Mouse (Mus musculus): ENCODE results near the gene Zfp316.

Gene Zfp316

DNA sequence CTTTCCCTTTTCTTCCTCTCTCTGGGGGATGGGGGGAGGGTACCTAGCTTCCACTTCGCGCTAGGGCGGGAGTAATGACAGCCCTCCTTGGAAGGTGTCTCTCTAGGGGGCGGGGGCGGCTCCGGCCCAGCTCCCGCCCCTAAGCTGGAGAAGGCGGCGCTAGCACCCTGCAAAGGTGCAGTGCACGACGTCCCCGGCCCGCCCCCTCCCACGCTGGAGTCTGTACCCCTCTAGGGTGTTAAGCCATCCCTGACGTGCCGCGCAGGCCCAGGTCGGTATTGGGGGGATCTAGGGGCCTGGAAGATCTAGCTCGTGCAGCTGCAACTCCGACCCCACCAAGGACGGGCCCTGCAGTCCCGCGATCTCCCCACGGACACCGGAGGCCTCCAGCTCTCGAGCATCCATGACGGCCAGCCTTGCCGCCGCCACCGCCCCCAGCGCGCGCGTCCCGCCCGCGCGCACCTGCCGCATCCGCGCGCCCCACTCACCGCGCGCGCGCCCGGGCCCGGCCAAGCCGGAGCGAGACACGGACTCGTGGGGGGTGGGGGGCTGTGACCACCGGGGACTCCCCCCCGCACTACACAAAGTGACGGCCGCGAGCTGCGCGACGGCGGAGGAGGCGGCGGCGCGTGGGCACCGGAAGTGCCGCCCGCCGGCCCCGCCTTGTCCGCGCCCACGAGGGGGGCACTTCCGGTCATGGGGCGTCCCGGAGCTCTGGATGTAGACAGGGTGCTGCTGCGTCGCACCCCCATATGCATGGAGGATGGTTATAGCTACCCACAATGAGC, at the start of gene Zfp316:
Gene Zfp316, minus strand, starts transcription at position 660 of the 788 bp plus-strand sequence.
- peak; percentile 64 for DNase-seq

DNA sequence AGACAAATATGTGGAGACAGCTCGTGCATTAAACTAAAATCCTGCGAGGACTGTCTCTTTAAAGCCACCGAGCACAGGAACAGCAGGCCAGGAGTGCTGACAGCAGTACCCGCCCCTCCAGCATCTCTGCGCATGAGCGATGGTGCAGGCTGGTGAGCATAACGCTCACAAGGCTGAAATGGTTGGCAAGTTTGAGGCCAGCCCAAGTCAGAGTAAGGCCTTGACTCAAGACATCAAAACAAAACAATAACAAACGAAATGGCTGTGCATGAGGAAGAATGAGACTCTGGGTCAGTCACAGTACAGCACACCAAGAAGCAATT, 47.4 kb upstream of the Zfp316 start:
- DNase-seq, result peak; percentile 60

DNA sequence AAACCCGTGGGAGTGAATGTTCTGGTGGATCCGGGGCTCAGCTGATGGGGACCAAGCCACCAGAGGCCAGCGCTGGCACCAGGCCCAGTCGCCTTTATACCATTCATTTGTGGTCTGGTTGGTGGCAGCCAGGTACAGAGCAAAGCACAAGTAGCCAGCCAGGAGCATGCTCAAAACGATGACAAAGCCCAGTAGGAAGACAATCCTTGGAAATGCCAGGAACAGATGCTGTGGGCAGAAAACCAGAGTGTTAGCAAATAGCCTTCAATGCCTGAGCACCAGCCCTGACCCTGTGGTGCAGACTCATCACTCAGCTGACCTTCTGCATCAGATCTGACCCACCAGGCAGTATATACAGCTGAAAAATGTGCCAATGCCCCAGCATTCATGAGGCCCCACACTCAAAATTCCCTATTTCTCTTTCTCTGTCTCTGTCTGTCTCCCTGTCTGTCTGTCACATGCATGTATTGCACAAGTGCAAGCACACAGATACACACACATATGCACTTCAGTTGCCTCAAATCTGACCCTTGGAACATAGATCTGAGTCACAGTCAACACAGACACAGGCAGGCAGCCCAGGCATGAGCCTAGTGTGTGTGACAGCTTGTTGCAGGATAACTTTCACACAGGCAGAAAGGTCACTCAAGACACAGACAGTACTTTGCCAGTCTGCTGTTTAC, 46.9 kb upstream of the Zfp316 start:
- DNase-seq, result no peak

DNA sequence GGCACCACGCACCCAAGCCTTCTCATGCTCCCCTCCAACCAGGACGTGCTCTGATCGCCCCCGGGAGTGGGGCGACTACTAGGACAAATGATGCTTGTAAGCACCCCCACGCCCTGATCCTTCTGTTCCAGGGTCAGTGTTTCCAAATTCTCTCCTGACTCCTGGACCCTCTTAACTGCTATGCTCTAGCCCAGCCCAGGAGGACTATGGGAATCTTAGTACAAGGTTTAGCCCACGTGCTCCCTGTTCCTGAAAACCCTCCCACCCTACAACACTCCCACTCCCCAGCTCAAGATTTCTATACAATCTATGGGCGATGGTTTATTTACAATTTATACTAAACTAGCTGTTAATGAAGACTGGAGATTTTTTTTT, 45.7 kb upstream of the Zfp316 start:
- no peak for DNase-seq

DNA sequence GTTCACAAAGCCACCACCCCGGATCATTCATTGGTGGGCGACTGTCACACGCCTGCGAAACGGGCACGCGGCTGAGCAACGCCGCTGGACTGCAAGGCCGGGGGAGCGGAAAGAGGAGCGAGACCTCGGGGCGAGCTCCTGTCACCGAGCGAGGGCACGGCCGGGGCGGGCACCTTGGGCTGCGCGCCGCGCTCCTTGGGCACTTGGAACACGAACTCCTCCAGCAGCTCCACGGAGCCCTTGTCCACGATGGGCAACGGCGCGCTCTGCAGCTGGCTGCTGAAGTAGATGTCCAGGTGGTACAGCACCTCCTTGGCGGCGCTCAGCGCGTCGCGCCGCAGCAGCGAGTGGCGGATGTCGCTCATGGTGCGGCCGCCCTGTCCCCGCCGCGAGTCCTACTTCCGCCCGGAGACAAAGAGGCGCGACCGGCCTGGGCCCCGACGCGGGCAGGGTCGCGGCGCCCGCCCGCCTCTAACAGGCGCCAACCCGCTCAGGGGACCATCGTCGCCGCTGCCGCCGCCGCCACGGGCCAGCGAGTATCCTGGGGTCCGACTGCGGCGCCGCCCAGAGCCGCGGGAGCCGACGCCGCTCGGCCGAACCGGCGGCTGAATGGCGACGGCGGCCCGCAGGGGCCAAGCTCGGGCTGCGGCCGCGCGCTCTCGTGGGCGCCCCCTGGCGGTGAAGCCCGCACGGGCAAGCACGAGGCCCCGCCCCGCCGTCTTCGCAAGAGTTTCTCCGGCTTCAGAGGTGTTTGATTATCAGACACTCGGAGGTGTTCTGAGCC, 45.1 kb upstream of the Zfp316 start, which contains the start of gene E130309D02Rik:
Gene E130309D02Rik, minus strand, starts transcription at position 631 of the 784 bp plus-strand sequence.
- DNase-seq, result peak; percentile 87

DNA sequence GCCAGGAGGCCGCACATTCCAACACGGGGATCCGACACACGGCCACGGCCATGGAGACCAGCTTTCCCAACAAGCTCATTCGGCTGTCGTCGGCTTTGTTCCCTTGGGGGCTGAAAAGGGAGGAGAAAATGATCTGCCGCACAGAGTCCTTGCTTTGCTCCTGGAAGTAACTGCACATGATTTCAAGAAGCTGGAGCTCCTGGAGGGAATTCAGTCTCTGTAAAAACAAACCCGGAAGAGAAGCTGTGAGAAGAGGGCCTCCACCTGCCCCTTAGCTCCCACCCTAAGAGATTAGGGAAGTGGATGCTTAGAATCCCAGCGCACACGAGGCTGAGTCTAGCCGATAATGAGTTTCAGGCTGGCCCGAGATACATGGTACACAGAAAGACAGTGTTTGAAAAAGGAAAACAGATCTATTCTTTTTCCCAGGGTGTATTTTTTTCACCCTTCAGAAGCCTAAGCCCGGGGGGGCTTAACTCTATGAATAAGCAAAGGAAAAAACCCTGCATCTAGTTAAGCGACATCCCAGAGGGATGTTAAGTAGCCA, 44.4 kb upstream of the Zfp316 start:
- DNase-seq, result no peak

DNA sequence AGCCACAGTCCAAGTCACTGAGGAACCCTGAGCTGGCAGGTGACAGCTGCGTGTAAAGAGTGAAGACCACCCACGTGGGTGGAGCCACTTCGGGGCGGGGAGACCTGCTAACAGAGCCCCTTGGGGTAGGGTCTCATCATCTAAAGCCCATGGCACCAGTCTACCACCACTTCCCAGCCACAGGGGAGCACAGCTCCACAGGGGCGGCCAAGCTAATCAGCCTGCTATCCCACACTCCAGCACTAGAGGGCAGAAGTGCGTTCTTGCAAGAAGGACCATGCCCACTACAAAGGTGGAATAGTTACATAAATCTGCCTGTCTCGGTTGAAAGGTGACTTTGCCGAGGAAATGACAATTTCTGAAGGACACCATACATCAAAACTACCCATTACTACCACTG, 42.1 kb upstream of the Zfp316 start:
- DNase-seq, result peak; percentile 91

DNA sequence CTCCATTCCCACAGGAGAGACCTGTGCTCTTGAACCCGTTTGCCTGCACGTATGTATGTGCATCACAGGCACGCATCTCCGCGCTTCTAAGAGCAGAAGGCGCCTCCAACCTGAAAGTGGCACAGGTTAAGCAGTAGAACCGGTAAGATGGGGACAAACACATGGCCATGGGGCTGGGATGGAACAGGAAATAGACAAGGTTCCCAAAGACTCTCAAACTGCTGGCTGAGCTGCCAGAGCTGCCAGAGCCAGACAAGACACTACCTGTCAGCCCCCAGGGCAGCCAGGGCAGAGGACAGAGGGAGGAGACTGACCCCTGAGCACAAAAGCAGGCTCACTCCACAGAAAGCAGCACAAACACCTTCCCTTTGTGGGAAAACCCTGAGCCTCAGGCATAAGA, 40.1 kb upstream of the Zfp316 start:
- DNase-seq, result no peak

DNA sequence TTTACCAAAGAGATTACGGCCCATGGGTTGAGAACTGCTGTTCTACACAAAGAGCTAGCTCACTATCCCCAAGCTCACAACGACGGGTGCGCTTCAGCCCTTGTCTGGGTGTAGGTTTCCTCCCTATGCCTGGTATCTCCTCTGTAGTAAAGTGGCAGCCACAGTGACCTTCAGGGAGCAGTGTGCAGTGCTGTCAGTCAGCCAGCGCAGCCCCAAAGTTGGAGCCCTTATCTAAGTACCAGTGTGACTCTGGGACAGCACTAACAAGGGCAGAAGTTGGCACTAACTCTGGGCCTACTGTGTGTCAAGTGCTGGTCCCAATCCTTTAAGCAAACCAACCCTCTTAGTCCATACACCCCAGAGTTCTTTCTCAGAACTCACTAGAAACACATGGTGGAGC, 39.0 kb upstream of the Zfp316 start:
- DNase-seq, result no peak

DNA sequence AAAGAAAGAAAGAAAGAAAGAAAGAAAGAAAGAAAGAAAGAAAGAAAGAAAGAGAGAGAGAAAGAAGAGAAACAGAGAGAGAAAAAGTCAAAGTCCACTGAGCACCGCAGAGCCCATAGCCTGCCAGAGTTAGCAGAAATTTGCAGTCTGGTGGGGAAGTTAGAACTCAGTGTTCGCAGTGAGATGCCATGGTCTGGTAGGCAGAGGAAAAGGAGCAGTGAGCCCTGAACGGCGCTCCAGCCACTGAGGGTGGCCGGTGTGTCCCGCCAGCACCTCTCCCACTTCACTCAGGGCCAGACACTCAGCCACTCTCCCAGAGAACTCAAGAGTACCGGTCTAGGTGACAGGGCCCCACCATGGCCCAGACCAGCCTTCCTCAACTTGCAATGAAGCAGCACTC, 34.4 kb upstream of the Zfp316 start:
- DNase-seq, result peak; percentile 41

DNA sequence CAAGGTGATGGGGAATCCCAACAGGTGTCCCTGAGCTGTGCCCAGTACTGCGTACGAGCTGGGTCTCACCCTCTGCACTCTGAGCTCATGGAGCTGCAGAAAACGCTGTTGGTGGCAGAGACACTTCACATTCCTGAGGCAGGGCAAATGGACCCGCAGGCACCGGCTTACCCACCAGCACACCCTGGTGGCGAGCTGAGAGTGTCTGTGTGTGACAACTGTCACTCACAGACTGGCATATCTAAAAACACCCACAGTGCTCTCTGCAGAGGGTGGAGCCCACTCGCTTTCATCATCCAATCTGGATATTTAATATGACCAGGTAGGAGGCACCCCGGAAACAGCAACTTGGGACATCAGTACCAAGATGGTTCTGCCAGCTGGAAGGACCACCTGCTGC, 31.5 kb upstream of the Zfp316 start:
- no peak for DNase-seq

DNA sequence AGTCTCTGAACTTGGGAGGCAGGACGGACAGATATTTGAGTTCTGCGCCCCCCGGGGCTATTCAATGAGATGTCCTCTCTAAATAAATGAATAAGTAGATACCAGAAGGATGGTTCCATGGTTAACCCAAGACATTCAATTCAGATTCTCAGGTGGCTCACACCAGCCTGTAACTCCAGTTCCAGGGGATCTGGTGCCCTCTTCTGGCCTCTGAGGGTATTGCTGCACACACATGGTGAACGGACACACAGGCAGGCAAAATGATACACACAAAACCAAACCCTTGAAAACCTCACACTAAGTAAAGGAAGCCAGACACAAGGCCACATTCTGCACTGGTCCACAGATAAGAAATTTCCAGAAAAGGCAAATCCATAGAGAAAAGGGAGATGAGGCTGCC, 29.9 kb upstream of the Zfp316 start:
- peak; percentile 73 for DNase-seq

DNA sequence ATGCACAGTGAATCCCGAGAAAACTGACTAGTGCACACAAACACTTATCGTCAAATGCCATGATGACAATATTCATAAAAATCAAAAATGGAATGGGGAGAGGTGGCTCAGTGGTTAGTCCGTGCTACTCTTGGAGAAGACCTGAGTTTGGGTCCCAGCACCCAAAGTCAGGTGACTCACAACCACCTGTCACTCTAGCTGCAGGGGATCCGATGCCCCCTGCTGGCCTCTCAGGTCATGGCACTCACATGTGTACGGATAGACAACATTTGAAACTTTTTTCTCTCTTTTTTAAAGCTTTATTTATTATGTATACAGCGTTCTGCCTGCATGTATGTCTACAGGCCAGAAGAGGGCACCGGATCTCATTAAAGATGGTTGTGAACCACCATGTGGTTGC, 28.6 kb upstream of the Zfp316 start:
- DNase-seq, result no peak

DNA sequence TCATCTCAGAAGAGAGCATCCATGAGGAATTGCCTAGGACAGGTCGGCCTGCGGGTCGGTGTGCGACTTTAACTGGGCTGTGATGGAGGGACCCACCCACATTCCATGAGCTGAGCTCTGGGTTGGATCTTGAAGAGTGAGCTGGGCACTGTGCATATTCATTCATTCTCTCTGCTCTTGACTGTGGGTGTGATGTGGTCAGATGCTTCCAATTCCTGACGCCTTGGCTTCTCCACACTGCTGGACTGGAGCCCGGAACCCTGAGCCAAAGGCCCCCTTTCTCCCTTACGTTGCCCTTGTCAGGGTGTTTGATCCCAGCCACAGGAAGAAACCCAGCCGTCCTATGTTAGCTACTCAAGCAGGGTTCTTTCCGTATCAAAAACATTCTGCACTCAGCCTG, 28.2 kb upstream of the Zfp316 start:
- no peak for DNase-seq

DNA sequence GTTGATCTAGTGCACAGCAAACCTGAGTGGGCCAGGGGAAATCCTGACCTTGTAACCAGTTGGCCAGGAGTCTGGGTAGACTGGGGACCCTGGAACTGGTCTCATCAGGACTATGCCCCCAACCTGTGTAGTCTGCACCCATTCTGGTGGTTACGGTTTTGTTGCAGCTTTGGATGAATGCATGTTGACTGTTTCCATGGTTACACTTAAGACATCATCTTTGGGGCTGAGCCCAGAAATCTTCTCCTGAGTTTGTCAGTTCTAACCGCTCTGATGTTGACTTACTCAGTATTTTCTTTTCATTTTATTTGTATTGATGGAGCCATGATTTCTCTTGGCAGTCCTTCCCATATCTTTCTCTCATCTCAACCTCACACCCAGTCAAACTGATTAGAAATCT, 25.5 kb upstream of the Zfp316 start:
- no peak for DNase-seq

DNA sequence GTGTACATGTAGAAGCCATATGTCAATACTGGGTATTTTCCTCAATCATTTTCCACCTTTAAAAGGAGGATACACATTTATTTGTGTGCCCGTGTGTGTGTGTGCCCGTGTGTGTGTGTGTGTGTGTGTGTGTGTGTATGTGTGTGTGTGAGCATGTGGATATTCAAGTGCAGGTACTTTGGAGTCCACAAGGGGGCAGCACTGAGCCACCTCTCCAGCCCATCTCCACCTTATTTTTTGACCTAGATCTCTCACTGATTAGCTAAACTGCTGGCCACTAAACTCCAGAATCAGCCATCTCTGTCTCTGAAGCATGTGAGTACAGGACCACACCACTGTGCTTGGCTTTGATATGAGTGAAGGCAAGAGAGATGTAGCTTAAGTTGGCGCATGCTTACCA, 25.0 kb upstream of the Zfp316 start:
- DNase-seq, result no peak

DNA sequence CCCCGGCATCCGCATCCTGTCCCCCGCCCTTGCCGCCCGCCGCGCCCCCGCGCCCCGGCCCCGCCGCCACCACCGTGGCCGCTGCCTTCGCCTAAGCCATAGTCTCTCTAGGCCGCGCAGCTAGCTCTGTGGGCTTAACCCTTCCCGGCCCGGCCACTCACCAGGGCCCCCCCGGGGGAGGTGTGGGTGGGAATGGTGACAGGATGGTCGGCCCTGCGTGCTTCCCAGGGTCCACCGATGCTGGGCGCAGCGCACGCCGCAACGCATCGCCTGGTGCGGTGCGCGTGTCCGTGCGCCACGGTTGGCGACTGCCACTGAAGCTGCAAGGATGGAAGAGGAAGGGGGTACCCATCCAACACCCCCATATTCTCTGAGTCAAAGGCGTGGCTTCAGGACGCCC, 23.6 kb upstream of the Zfp316 start, which contains the start of gene Zfp853:
Gene Zfp853, minus strand, starts transcription at position 220 of the 400 bp plus-strand sequence.
- DNase-seq, result no peak

DNA sequence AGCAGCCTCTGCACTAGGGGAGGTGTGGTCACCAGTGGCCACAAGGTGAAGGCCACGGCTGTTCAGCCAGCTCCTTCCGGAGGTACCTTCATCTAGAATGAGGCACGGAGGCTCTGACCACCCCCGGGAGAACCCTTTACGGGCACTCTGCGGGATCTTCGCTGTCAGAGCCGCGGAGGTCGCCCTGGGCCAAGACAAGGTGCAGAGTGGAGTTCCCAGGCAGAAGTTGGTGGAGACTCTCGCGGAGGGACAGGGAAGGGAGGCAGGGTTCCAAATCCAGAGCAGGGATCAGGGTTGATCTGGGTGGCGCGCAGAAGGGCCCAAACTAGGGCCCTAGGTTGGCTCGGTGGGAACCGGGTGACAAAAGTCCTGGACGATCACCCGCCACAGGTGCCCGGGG, 23.1 kb upstream of the Zfp316 start:
- no peak for DNase-seq

DNA sequence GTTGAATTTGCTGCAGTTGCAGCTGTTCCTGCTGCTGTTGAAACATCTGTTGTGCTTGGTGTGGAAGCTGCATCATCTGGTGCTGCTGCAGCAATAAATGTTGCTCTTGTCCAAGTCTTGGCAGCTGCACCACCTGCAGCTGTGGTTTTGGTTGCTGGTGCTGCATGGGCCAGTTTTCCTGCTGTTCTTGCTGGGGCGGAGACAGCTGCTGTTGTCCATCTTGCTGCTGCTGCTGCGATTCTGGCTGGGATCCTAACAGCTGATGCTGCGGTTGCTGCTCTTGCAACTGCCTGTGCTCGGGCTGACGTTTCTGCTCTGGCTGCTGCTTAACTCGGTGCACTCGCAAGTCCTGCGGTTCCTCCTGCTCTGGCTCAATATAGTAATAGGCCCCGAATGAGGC, 19.5 kb upstream of the Zfp316 start:
- DNase-seq, result no peak

DNA sequence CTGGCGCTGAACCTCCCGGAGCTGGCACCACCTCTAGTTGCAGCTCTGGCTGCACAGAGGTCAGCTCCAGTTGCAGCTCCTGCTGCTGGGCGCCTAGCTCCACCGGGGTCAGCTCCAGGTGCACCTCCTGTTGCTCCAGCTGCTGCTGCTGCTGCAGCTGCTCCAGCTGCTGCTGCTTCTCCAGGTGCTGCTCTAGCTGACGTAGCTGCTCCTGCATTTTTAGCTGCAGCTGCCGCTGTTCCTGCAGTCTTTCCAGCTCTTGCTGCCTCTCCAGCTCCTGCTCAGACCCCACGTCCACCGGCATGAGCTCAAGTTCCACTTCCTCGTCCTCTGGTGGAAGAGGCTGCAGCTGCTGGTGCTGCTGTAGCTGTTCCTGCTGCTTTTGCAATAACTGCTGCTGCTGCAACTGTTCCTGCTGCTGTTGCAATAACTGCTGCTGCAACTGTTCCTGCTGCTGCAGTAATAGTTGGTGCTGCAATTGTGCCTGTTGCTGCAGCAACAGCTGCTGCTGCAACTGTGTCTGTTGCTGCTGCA, 18.6 kb upstream of the Zfp316 start:
- no peak for DNase-seq

DNA sequence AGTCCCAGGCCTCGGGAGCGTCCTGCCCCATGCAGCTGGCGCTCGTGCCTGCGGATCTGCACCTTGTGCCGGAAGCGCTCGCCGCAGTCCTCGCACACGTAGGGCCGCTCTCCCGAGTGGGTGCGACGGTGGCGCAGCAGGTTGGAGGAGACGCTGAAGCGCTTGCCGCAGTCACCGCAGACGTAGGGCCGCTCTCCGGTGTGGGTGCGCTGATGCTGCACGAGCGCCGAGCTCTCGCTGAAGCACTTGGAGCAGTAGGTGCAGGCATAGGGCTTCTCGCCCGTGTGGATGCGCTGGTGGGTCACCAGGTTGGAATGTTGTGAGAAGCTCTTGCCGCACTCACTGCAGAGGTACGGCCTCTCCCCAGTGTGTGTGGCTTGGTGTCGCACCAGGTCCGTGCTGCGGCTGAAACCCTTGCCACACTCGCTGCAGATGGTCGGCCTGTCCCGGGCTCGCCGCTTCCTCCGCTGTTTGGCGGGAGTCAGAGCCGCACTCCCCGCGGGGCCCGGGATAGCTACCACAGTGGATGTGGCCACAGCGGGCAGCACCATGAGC, 18.0 kb upstream of the Zfp316 start:
- no peak for DNase-seq

DNA sequence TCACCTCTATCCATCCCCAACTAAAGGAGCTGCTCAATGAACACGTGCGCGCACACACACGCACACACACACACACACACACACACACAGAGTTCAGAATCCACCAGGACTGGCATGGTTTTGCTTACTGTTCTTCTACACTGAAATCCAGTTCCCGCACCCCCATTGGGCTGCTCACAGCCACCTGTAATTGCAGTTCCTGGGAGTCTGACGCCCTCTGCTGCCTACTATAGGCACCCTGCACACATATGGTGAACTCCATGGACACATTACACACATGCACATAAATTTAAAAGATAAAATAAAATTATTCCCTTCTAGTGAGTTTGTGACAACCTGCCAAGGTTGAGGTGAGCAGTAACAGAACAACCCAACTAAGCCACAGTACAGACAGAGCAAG, 14.9 kb upstream of the Zfp316 start:
- peak; percentile 35 for DNase-seq

DNA sequence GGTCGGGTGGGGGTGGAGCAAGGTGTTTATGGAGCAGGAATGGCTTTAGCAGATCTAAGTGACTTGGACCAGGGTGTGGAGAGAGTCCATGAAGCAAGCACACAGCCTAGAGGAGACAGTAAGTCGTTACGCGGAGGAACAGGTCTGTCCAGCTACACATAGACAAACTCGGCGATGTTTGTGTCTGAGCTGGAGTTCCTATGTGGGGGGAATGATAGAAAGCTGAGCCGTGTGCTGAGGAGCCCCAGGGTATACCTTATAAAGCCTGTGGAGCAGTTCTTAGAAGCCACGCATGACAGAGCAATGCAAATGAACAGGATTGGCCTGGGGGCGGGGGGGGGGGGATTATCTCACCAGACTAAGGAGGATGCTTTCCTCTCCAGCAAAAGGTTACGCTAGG, 9.4 kb upstream of the Zfp316 start:
- no peak for DNase-seq
